Mouse (Mus musculus): ENCODE results near the gene Peli2. TPM values are rescaled to one million over a fixed set of nuclear protein-coding genes. Genes with fewer than 3 reads are reported as not detected.

The Peli2 gene
- polyA plus RNA-seq, 1 experiment = 18.7 TPM

- DNase-seq = no peak
- TF ChIP-seq POLR2A (IDR thresholded peaks at IDR 0.05; ENCODE audit: borderline replicate concordance, extremely low read depth, low read depth, low read length) = no peak
- TF ChIP-seq CTCF (IDR thresholded peaks at IDR 0.05; ENCODE audit: insufficient read depth, low read length) = no peak
- WGBS = 82% methylated on average over 8 of the region's 8 CpGs
- peaks cover 3% of the 10 kb centered on the region; the same call in 1 of the 2 replicates for H3K4me1 ChIP-seq (ENCODE audit: control insufficient read depth, insufficient read depth, low read length)
- H3K4me3 ChIP-seq (replicated peaks; ENCODE audit: extremely low read depth, low read depth, low read length) = no peak overlapping the region
Observed at GRCm38 (mm10) chr14:48172876-48173275, 52.3 kb downstream of the Peli2 start.

GRCm38 (mm10) chr14:48173840-48174239, 53.2 kb downstream of the Peli2 start:
- TF ChIP-seq POLR2A (IDR thresholded peaks at IDR 0.05; ENCODE audit: borderline replicate concordance, extremely low read depth, low read depth, low read length) (no peak), CTCF (IDR thresholded peaks at IDR 0.05; ENCODE audit: insufficient read depth, low read length) (no peak)
- H3K4me1 ChIP-seq (ENCODE audit: control insufficient read depth, insufficient read depth, low read length) = peaks cover 3% of the 10 kb centered on the region; the same call in 1 of the 2 replicates
- no peak for DNase-seq
- WGBS = 76% methylated on average over 9 of the region's 9 CpGs
- H3K4me3 ChIP-seq (replicated peaks; ENCODE audit: extremely low read depth, low read depth, low read length) = no peak overlapping the region

GRCm38 (mm10) chr14:48174356-48174755, 53.7 kb downstream of the Peli2 start:
- H3K4me1 ChIP-seq (ENCODE audit: control insufficient read depth, insufficient read depth, low read length) = peaks cover 3% of the 10 kb centered on the region; the same call in 1 of the 2 replicates
- TF ChIP-seq CTCF (IDR thresholded peaks at IDR 0.05; ENCODE audit: insufficient read depth, low read length) = no peak
- TF ChIP-seq POLR2A (IDR thresholded peaks at IDR 0.05; ENCODE audit: borderline replicate concordance, extremely low read depth, low read depth, low read length) = no peak
- no peak overlapping the region for H3K4me3 ChIP-seq (replicated peaks; ENCODE audit: extremely low read depth, low read depth, low read length)
- no peak for DNase-seq
- WGBS = 75% methylated on average over 4 of the region's 4 CpGs

- TF ChIP-seq POLR2A (IDR thresholded peaks at IDR 0.05; ENCODE audit: borderline replicate concordance, extremely low read depth, low read depth, low read length) (no peak), CTCF (IDR thresholded peaks at IDR 0.05; ENCODE audit: insufficient read depth, low read length) (no peak)
- peaks cover 3% of the 10 kb centered on the region; the same call in 1 of the 2 replicates for H3K4me1 ChIP-seq (ENCODE audit: control insufficient read depth, insufficient read depth, low read length)
- DNase-seq = no peak
- H3K4me3 ChIP-seq (replicated peaks; ENCODE audit: extremely low read depth, low read depth, low read length) = no peak overlapping the region
- WGBS = 89% methylated on average over 8 of the region's 8 CpGs
Observed at GRCm38 (mm10) chr14:48175115-48175514, 54.5 kb downstream of the Peli2 start.

- Histone ChIP-seq H3K4me1 (ENCODE audit: control insufficient read depth, insufficient read depth, low read length) (no peaks in the 10 kb centered on the region), H3K4me3 (replicated peaks; ENCODE audit: extremely low read depth, low read depth, low read length) (no peak overlapping the region)
- TF ChIP-seq CTCF (IDR thresholded peaks at IDR 0.05; ENCODE audit: insufficient read depth, low read length) = no peak
- no peak for TF ChIP-seq POLR2A (IDR thresholded peaks at IDR 0.05; ENCODE audit: borderline replicate concordance, extremely low read depth, low read depth, low read length)
- 69% methylated on average over 15 of the region's 15 CpGs for WGBS
- DNase-seq = no peak
Observed at GRCm38 (mm10) chr14:48178304-48178995, 57.8 kb downstream of the Peli2 start.

GRCm38 (mm10) chr14:48179021-48179420, 58.4 kb downstream of the Peli2 start:
- Histone ChIP-seq H3K4me3 (replicated peaks; ENCODE audit: extremely low read depth, low read depth, low read length) (no peak overlapping the region), H3K4me1 (ENCODE audit: control insufficient read depth, insufficient read depth, low read length) (no peaks in the 10 kb centered on the region)
- TF ChIP-seq POLR2A (IDR thresholded peaks at IDR 0.05; ENCODE audit: borderline replicate concordance, extremely low read depth, low read depth, low read length) (no peak), CTCF (IDR thresholded peaks at IDR 0.05; ENCODE audit: insufficient read depth, low read length) (no peak)
- no peak for DNase-seq
- 71% methylated on average over 8 of the region's 8 CpGs for WGBS

GRCm38 (mm10) chr14:48186302-48186701, 65.7 kb downstream of the Peli2 start:
- WGBS = 85% methylated on average over 6 of the region's 6 CpGs
- no peak overlapping the region for H3K4me3 ChIP-seq (replicated peaks; ENCODE audit: extremely low read depth, low read depth, low read length)
- DNase-seq = no peak
- TF ChIP-seq POLR2A (IDR thresholded peaks at IDR 0.05; ENCODE audit: borderline replicate concordance, extremely low read depth, low read depth, low read length) (no peak), CTCF (IDR thresholded peaks at IDR 0.05; ENCODE audit: insufficient read depth, low read length) (no peak)
- no peaks in the 10 kb centered on the region; the same call in 1 of the 2 replicates for H3K4me1 ChIP-seq (ENCODE audit: control insufficient read depth, insufficient read depth, low read length)

GRCm38 (mm10) chr14:48187100-48187499, 66.5 kb downstream of the Peli2 start:
- 68% methylated on average over 9 of the region's 9 CpGs for WGBS
- Histone ChIP-seq H3K4me3 (replicated peaks; ENCODE audit: extremely low read depth, low read depth, low read length) (no peak overlapping the region), H3K4me1 (ENCODE audit: control insufficient read depth, insufficient read depth, low read length) (no peaks in the 10 kb centered on the region; the same call in 1 of the 2 replicates)
- TF ChIP-seq POLR2A (IDR thresholded peaks at IDR 0.05; ENCODE audit: borderline replicate concordance, extremely low read depth, low read depth, low read length) (no peak), CTCF (IDR thresholded peaks at IDR 0.05; ENCODE audit: insufficient read depth, low read length) (no peak)
- no peak for DNase-seq

- WGBS = 56% methylated on average over 8 of the region's 8 CpGs
- no peak for DNase-seq
- H3K4me1 ChIP-seq (ENCODE audit: control insufficient read depth, insufficient read depth, low read length) = no peaks in the 10 kb centered on the region; the same call in 1 of the 2 replicates
- TF ChIP-seq CTCF (IDR thresholded peaks at IDR 0.05; ENCODE audit: insufficient read depth, low read length) = no peak
- no peak for TF ChIP-seq POLR2A (IDR thresholded peaks at IDR 0.05; ENCODE audit: borderline replicate concordance, extremely low read depth, low read depth, low read length)
- no peak overlapping the region for H3K4me3 ChIP-seq (replicated peaks; ENCODE audit: extremely low read depth, low read depth, low read length)
Observed at GRCm38 (mm10) chr14:48189330-48189729, 68.7 kb downstream of the Peli2 start.

- 82% methylated on average over 5 of the region's 5 CpGs for WGBS
- H3K4me3 ChIP-seq (replicated peaks; ENCODE audit: extremely low read depth, low read depth, low read length) = no peak overlapping the region
- no peaks in the 10 kb centered on the region; the same call in 1 of the 2 replicates for H3K4me1 ChIP-seq (ENCODE audit: control insufficient read depth, insufficient read depth, low read length)
- DNase-seq = no peak
- TF ChIP-seq CTCF (IDR thresholded peaks at IDR 0.05; ENCODE audit: insufficient read depth, low read length) = no peak
- no peak for TF ChIP-seq POLR2A (IDR thresholded peaks at IDR 0.05; ENCODE audit: borderline replicate concordance, extremely low read depth, low read depth, low read length)
Observed at GRCm38 (mm10) chr14:48190946-48191345, 70.3 kb downstream of the Peli2 start.
